In the genomic region with DNA sequence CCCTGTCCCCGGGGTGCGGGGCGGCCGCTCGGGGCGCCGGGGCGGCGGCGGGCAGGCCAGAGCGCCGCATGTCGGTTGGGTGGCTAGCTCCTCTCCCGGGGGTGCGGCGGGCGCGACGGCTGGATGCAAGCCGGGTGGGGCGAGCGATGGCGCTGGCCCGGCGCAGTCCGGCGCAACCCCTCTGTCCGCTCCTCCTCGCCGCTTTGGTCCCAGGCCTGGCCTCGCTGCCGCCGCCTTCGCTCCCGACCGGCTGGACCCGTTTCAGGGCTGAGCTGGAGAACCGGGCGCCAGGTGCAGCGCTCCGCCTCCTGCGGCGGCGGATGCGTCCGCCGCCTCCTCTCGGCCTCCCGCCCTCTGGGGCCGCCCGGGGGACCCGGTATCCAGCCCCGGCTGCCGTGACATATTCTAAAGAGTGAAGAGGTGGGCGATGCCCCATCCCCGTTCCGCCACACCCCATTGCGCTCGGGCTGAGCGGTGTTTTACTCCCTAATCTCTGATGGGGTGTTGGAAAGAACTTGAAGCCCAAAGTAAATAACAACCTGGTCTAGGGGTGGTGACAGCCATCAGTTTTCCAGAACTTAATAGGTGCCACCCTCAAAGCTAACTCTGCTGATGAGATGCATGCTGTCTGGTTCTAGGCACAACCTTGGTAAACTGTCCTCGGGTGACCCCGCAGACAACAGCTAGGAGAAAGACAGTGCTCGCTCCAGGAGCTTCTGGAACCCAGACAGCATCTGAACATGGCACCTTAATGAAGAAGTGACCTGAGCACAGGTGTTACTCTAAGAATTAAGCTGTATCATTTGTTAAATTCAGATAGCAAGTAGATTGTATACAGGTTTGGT, we compare ENCODE assay signal across 8 mouse cellular contexts. TPM values are rescaled to one million over a fixed set of nuclear protein-coding genes. Genes with fewer than 3 reads are reported as not detected.
A peak's percentile ranks its signal among the peaks of the same experiment; 100 is the strongest.
DNase-seq lines count a peak whose midpoint lies in the region; ATAC-seq and TF ChIP-seq lines count a peak whose summit lies in the region.

TSS of gene Mfsd6 (minus strand) at position 407 of the 845 bp plus-strand sequence.

- peak within 1 kb of the TSS; percentile 86 for H3K9ac ChIP-seq in heart, embryonic 14.5 days (ENCODE audit: low read length)
- peak within 1 kb of the TSS; percentile 77 for H3K9ac ChIP-seq in kidney, postnatal 0 days (ENCODE audit: low read depth, low read length)
- peak within 1 kb of the TSS; percentile 55 for H3K9ac ChIP-seq in liver, embryonic 13.5 days

- peak; percentile 54 for ATAC-seq in heart, embryonic 14.5 days (ENCODE audit: insufficient number of reproducible peaks, insufficient read depth, low FRiP score, low read depth)
- peak; percentile 60 for ATAC-seq in kidney, postnatal 0 days (replicated peaks; ENCODE audit: low FRiP score, low read depth)
- ATAC-seq in liver, embryonic 13.5 days (ENCODE audit: low read depth): peak; percentile 45; the same call in 1 of the 2 replicates

- H3K4me3 ChIP-seq in forebrain, embryonic 10.5 days: peak within 1 kb of the TSS; percentile 87
- peak within 1 kb of the TSS; percentile 64 to 85 for H3K4me3 ChIP-seq in heart, embryonic 14.5 days (ENCODE audit: control insufficient read depth in 1 of 2, insufficient read depth in 1 of 2, low read depth in 1 of 2, low read length in 2 of 2)
- H3K4me3 ChIP-seq in kidney, postnatal 0 days (replicated peaks; ENCODE audit: low read depth, low read length): peak within 1 kb of the TSS; percentile 83
- H3K4me3 ChIP-seq in liver, embryonic 13.5 days (replicated peaks): peak within 1 kb of the TSS; percentile 66

- peaks cover 49% of the 10 kb centered on the region for H3K27me3 ChIP-seq in forebrain, embryonic 10.5 days (ENCODE audit: poor library complexity, severe bottlenecking)
- H3K27me3 ChIP-seq in heart, embryonic 14.5 days (ENCODE audit: control insufficient read depth, insufficient read depth, low read length): no peaks in the 10 kb centered on the region
- H3K27me3 ChIP-seq in kidney, postnatal 0 days (ENCODE audit: insufficient read depth, low read length): no peaks in the 10 kb centered on the region
- peaks cover 29% of the 10 kb centered on the region for H3K27me3 ChIP-seq in liver, embryonic 13.5 days
- no peaks in the 10 kb centered on the region for H3K27me3 ChIP-seq in splenic B cell, adult 2 months (ENCODE audit: control insufficient read depth, insufficient read depth, low read length, poor library complexity, severe bottlenecking)

- TF ChIP-seq CTCF in kidney, postnatal 0 days (IDR thresholded peaks at IDR 0.05; ENCODE audit: low read depth): no peak

- peak within 1 kb of the TSS; percentile 88 for H3K27ac ChIP-seq in forebrain, embryonic 10.5 days
- peak within 1 kb of the TSS in 1 of 2 experiments; percentile 48; a peak in 1 of 4 replicates for H3K27ac ChIP-seq in heart, embryonic 14.5 days (replicated peaks in 1 of 2; ENCODE audit: control insufficient read depth in 1 of 2, insufficient read depth in 1 of 2, low read depth in 2 of 2, low read length in 2 of 2)
- peak within 1 kb of the TSS; percentile 77 for H3K27ac ChIP-seq in kidney, postnatal 0 days
- H3K27ac ChIP-seq in liver, embryonic 13.5 days: no peak within 1 kb of the TSS

- 2% methylated on average over 63 of the region's 63 CpGs for WGBS in forebrain, embryonic 10.5 days
- WGBS in heart, embryonic 14.5 days: 2% methylated on average over 60 of the region's 63 CpGs
- 2% methylated on average over 50 of the region's 63 CpGs for WGBS in kidney, postnatal 0 days
- WGBS in liver, embryonic 13.5 days (ENCODE audit: insufficient replicate concordance): 3% methylated on average over 63 of the region's 63 CpGs

- no peaks in the 10 kb centered on the region for H3K9me3 ChIP-seq in forebrain, embryonic 10.5 days
- H3K9me3 ChIP-seq in heart, embryonic 14.5 days (ENCODE audit: control insufficient read depth, low read length): no peaks in the 10 kb centered on the region
- H3K9me3 ChIP-seq in kidney, postnatal 0 days (replicated peaks; ENCODE audit: low read length): no peaks in the 10 kb centered on the region
- no peaks in the 10 kb centered on the region for H3K9me3 ChIP-seq in liver, embryonic 13.5 days (replicated peaks)

- H3K4me1 ChIP-seq in forebrain, embryonic 10.5 days: peaks cover 13% of the 10 kb centered on the region
- H3K4me1 ChIP-seq in heart, embryonic 14.5 days (ENCODE audit: control insufficient read depth in 2 of 2, insufficient read depth in 2 of 2, low read length in 2 of 2): peaks cover 3 to 10% of the 10 kb centered on the region in 2 experiments; a peak in 2 of 4 replicates
- H3K4me1 ChIP-seq in kidney, postnatal 0 days (replicated peaks; ENCODE audit: insufficient read depth, low read length): no peaks in the 10 kb centered on the region
- H3K4me1 ChIP-seq in liver, embryonic 13.5 days (replicated peaks): peaks cover 5% of the 10 kb centered on the region; the same call in 1 of the 2 replicates

- no peaks in the 10 kb centered on the region for H3K36me3 ChIP-seq in forebrain, embryonic 10.5 days (replicated peaks)
- H3K36me3 ChIP-seq in heart, embryonic 14.5 days (ENCODE audit: control insufficient read depth, insufficient read depth, low read length): no peaks in the 10 kb centered on the region
- H3K36me3 ChIP-seq in kidney, postnatal 0 days (ENCODE audit: insufficient read depth, low read length): no peaks in the 10 kb centered on the region
- H3K36me3 ChIP-seq in liver, embryonic 13.5 days: no peaks in the 10 kb centered on the region
- no peaks in the 10 kb centered on the region for H3K36me3 ChIP-seq in splenic B cell, adult 2 months (ENCODE audit: control insufficient read depth, insufficient read depth, low read length, poor library complexity, severe bottlenecking)

- H3K4me2 ChIP-seq in heart, embryonic 14.5 days (ENCODE audit: low read length): peak within 1 kb of the TSS; percentile 92
- H3K4me2 ChIP-seq in kidney, postnatal 0 days (ENCODE audit: low read length): peak within 1 kb of the TSS; percentile 99
- H3K4me2 ChIP-seq in liver, embryonic 13.5 days: peak within 1 kb of the TSS; percentile 84

- DNase-seq in B cell, adult 2 months: peak; percentile 51 to 62
- DNase-seq in adrenal gland, postnatal 4 days (ENCODE audit: low spot score in 2 of 2): peak in 1 of 2 experiments; percentile 6
- peak; percentile 46 for DNase-seq in forebrain, embryonic 10.5 days (ENCODE audit: extremely low spot score, low spot score)
- DNase-seq in kidney, postnatal 0 days (ENCODE audit: low spot score): peak; percentile 24
- DNase-seq in liver, embryonic 13.5 days: peak; percentile 2
- peak; percentile 64 for DNase-seq in naive thymus-derived CD4-positive, alpha-beta T cell, adult 2 months (ENCODE audit: low read depth)
- peak; percentile 42 for DNase-seq in splenic B cell, adult 2 months (ENCODE audit: low read depth, low spot score)

RNA-seq across cellular contexts. Expression of gene Mfsd6, which starts in this region (rescaled TPM):
- total RNA-seq in adrenal gland, postnatal 4 days (2021): 10 to 100 TPM; 23.6 to 25.1 TPM
- 1.0 and 1.2 TPM in 2 replicates for polyA plus RNA-seq in forebrain, embryonic 10.5 days (2016; fragmentation: Nextera tagmentation; extraction: Ambion mirVana)
- 5.3 and 5.7 TPM in 2 replicates for polyA plus RNA-seq in heart, embryonic 14.5 days (2014; fragmentation: Nextera tagmentation; extraction: Ambion mirVana)
- 3.0 and 3.2 TPM in 2 replicates for polyA plus RNA-seq in kidney, postnatal 0 days (2015; fragmentation: Nextera tagmentation; extraction: Ambion mirVana)
- polyA plus RNA-seq in liver, embryonic 13.5 days (2015; fragmentation: Nextera tagmentation; extraction: Ambion mirVana): 0.27 and 0.43 TPM in 2 replicates

Comparison
In these comparisons a context has a peak if more than half of its experiments do, and no peak if none do; other contexts are left out.
1. Peak in DNase-seq, ATAC-seq, H3K4me3 ChIP-seq, H3K9ac ChIP-seq and H3K4me2 ChIP-seq in liver, embryonic 13.5 days; RNA of the gene not detected or under 1 TPM.